Mouse (Mus musculus) liver, postnatal 0 days (tissue): ENCODE measurements around the gene Aspdh.

Source experiments
- CTCF ChIP-seq: sonication (generic); IDR thresholded peaks from 2 replicates; pipeline ENCODE4 v1.5.1; 2016; ENCODE audit warnings: antibody characterized with exemption, low read depth
- EP300 ChIP-seq: IDR thresholded peaks from 2 replicates; pipeline ENCODE4 v1.6.1; 2016; ENCODE audit warnings: antibody characterized with exemption, low read depth, mild to moderate bottlenecking

DNA sequence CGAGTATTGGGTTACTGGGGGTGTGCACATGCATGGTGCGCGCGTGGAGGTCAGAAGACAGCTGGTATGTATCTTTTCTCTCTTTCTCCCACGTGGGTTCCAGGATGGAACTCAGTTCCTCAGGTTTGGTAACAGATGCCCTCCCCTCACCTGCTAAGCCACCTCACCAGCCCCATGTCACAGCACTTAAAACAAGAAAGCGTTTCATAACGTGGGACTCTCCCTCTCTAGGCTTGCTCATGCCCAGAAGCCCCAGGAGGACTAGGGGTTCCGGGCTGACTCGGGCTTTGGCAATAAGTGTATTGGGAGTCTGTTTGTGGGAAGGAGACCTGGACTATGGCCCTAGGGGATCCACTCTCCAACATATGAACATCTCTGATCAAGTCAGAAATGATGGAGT lies 31.1 kb upstream of the Aspdh start:
- TF ChIP-seq CTCF (no peak), EP300 (no peak)
